Mouse (Mus musculus) CH12.LX (cell line): ENCODE measurements around the gene Ptprd. TPM values are rescaled to one million over a fixed set of nuclear protein-coding genes. Genes with fewer than 3 reads are reported as not detected.

Source experiments
- DNase-seq: peaks from one replicate; pipeline ENCODE4 v3.0.0-alpha.2; 2013; ENCODE audit errors: extremely low read depth
- H3K27ac ChIP-seq: 2 replicates; pipeline ENCODE4 v1.5.1; 2012; ENCODE audit warnings: low read depth, mild to moderate bottlenecking, control low read depth, moderate library complexity; ENCODE audit not compliant: insufficient read depth
- H3K27me3 ChIP-seq: replicated peaks from 2 replicates; pipeline ENCODE3; 2012; ENCODE audit warnings: inconsistent platforms
- H3K36me3 ChIP-seq, 2 experiments: replicated peaks in 1 of 2; 2 replicates each; pipeline versions ENCODE3 to v1.6.1; 2012; ENCODE audit warnings: inconsistent platforms in 1 of 2, low read length in 1 of 2, mild to moderate bottlenecking in 1 of 2, mixed read lengths in 1 of 2, moderate library complexity in 1 of 2; ENCODE audit not compliant: control insufficient read depth in 1 of 2, insufficient read depth in 1 of 2
- H3K4me1 ChIP-seq, 2 experiments: 2 replicates each; pipeline ENCODE4 v1.6.1; 2012; ENCODE audit warnings: inconsistent platforms in 1 of 2, moderate library complexity in 1 of 2; ENCODE audit not compliant: insufficient read depth in 2 of 2, control insufficient read depth in 1 of 2
- H3K4me2 ChIP-seq: 2 replicates; pipeline ENCODE4 v1.6.1; 2012; ENCODE audit warnings: low read depth, mild to moderate bottlenecking, control low read depth; ENCODE audit not compliant: poor library complexity, insufficient read depth, severe bottlenecking
- H3K4me3 ChIP-seq, 3 experiments: fragments of 150-350 bp in 1 of 3; sonication (generic) in 1 of 3; replicated peaks in 1 of 3; 2 replicates each; pipeline versions ENCODE3 to v1.5.1; 2011 to 2012; ENCODE audit warnings: low read depth in 2 of 3, low read length in 2 of 3, mild to moderate bottlenecking in 2 of 3, moderate library complexity in 2 of 3, control low read depth in 1 of 3, improper control_type of control experiment in 1 of 3, inconsistent platforms in 1 of 3, mixed read lengths in 1 of 3; ENCODE audit not compliant: poor library complexity in 1 of 3
- H3K79me2 ChIP-seq: replicated peaks from 2 replicates; pipeline ENCODE4 v1.6.1; 2012; ENCODE audit warnings: mild to moderate bottlenecking, moderate library complexity; ENCODE audit not compliant: control insufficient read depth, poor library complexity, insufficient read depth, severe bottlenecking; ENCODE audit errors: extremely low read depth
- H3K9ac ChIP-seq: 2 replicates; pipeline ENCODE4 v1.6.1; 2012; ENCODE audit warnings: low read depth, mild to moderate bottlenecking, control low read depth, moderate library complexity; ENCODE audit not compliant: insufficient read depth
- H3K9me3 ChIP-seq: replicated peaks from 2 replicates; pipeline ENCODE3; 2012; ENCODE audit warnings: low read length, inconsistent platforms, mixed read lengths
- BHLHE40 ChIP-seq: IDR thresholded peaks from 2 replicates; pipeline ENCODE4 v1.6.1; 2011; ENCODE audit warnings: mild to moderate bottlenecking, low read depth, low read length, improper control_type of control experiment
- CHD1 ChIP-seq: IDR thresholded peaks from 2 replicates; pipeline ENCODE4 v1.6.1; 2012; ENCODE audit warnings: low read depth, low read length, improper control_type of control experiment, inconsistent platforms
- CHD2 ChIP-seq: IDR thresholded peaks from 2 replicates; pipeline ENCODE4 v1.6.1; 2011; ENCODE audit warnings: low read length, improper control_type of control experiment
- E2F4 ChIP-seq: IDR thresholded peaks from 2 replicates; pipeline ENCODE4 v1.6.1; 2011; ENCODE audit warnings: low read depth, low read length, improper control_type of control experiment; ENCODE audit not compliant: insufficient replicate concordance
- ETS1 ChIP-seq: conservative IDR thresholded peaks from 2 replicates; pipeline ENCODE4 v1.6.1; 2012; ENCODE audit warnings: low read depth, mild to moderate bottlenecking, inconsistent platforms, low read length, improper control_type of control experiment, moderate library complexity
- HCFC1 ChIP-seq: IDR thresholded peaks from 2 replicates; pipeline ENCODE4 v1.6.1; 2012; ENCODE audit warnings: low read depth, mild to moderate bottlenecking, inconsistent platforms, low read length, improper control_type of control experiment
- IRF4 ChIP-seq: IDR thresholded peaks from 2 replicates; pipeline ENCODE4 v1.6.1; 2014; ENCODE audit warnings: low read depth, mild to moderate bottlenecking, inconsistent platforms, low read length, improper control_type of control experiment
- JUN ChIP-seq: IDR thresholded peaks from 2 replicates; pipeline ENCODE4 v1.6.1; 2011; ENCODE audit warnings: low read depth, mild to moderate bottlenecking, low read length, improper control_type of control experiment, moderate library complexity; ENCODE audit not compliant: insufficient read depth
- JUND ChIP-seq: conservative IDR thresholded peaks from 2 replicates; pipeline ENCODE4 v1.6.1; 2011; ENCODE audit warnings: low read depth, low read length, improper control_type of control experiment
- KAT2A ChIP-seq: IDR thresholded peaks from 2 replicates; pipeline ENCODE4 v1.6.1; 2012; ENCODE audit warnings: low read length, improper control_type of control experiment, inconsistent platforms; ENCODE audit not compliant: insufficient replicate concordance
- MAX ChIP-seq: IDR thresholded peaks from 2 replicates; pipeline ENCODE4 v1.6.1; 2011; ENCODE audit warnings: low read length, improper control_type of control experiment
- MAZ ChIP-seq: IDR thresholded peaks from 2 replicates; pipeline ENCODE4 v1.6.1; 2012; ENCODE audit warnings: low read depth, mild to moderate bottlenecking, inconsistent platforms, low read length, improper control_type of control experiment, moderate library complexity
- MEF2A ChIP-seq: IDR thresholded peaks from 2 replicates; pipeline ENCODE4 v1.6.1; 2014; ENCODE audit warnings: low read depth, mild to moderate bottlenecking, inconsistent platforms, low read length, improper control_type of control experiment, borderline replicate concordance
- MXI1 ChIP-seq: IDR thresholded peaks from 2 replicates; pipeline ENCODE4 v1.6.1; 2011; ENCODE audit warnings: mild to moderate bottlenecking, low read depth, low read length, improper control_type of control experiment
- NELFE ChIP-seq: IDR thresholded peaks from 2 replicates; pipeline ENCODE4 v1.6.1; 2011; ENCODE audit warnings: low read depth, low read length, improper control_type of control experiment
- NRF1 ChIP-seq: IDR thresholded peaks from 2 replicates; pipeline ENCODE4 v1.6.1; 2014; ENCODE audit warnings: low read depth, mild to moderate bottlenecking, inconsistent platforms, low read length, improper control_type of control experiment, moderate library complexity
- POLR2A ChIP-seq: IDR thresholded peaks from 2 replicates; pipeline ENCODE4 v1.6.1; 2011; ENCODE audit warnings: low read depth, mild to moderate bottlenecking, improper control_type of control experiment, low read length
- RAD21 ChIP-seq: IDR thresholded peaks from 2 replicates; pipeline ENCODE4 v1.6.1; 2011; ENCODE audit warnings: low read depth, mild to moderate bottlenecking, low read length, improper control_type of control experiment, moderate library complexity
- RCOR1 ChIP-seq: conservative IDR thresholded peaks from 2 replicates; pipeline ENCODE4 v1.6.1; 2012; ENCODE audit warnings: low read depth, mild to moderate bottlenecking, inconsistent platforms, low read length, improper control_type of control experiment
- UBTF ChIP-seq: IDR thresholded peaks from 2 replicates; pipeline ENCODE4 v1.6.1; 2012; ENCODE audit warnings: low read depth, mild to moderate bottlenecking, inconsistent platforms, low read length, improper control_type of control experiment, moderate library complexity
- ZKSCAN1 ChIP-seq: IDR thresholded peaks from 2 replicates; pipeline ENCODE4 v1.6.1; 2012; ENCODE audit warnings: low read depth, inconsistent platforms, low read length, improper control_type of control experiment, borderline replicate concordance
- dilution Hi-C: fragments of 300-500 bp; cut with MboI; formaldehyde crosslinking; loops from 2 replicates; pipeline ENCODE4 v1.14.3; 2020; ENCODE audit warnings: low sequenced_read_pairs; ENCODE audit not compliant: extremely low pct_unique_long_range_greater_than_20kb, extremely low pct_ligation_motif_present
- in situ Hi-C: fragments of 300-500 bp; cut with MboI; formaldehyde crosslinking; loops from 3 replicates; pipeline ENCODE4 v1.14.3; 2019; ENCODE audit warnings: low sequenced_read_pairs, low pct_ligation_motif_present, low pct_unique_long_range_greater_than_20kb, mixed read lengths
- polyA plus RNA-seq: library from polyadenylated mRNA; unstranded; fragments of >175 nt; gene quantifications from 2 replicates; pipeline ENCODE4 v1.2.1, GENCODE M21; 2012; ENCODE audit warnings: low read depth; ENCODE audit not compliant: insufficient read length
- total RNA-seq, 2 experiments: library from RNA; depleted of rRNA; stranded (reverse); fragments of 300-350 nt in 1 of 2; fragments of >200 nt in 1 of 2; gene quantifications; 2 replicates each; pipeline ENCODE4 v1.2.3; 2012 to 2014

Ptprd gene
- total and polyA plus RNA-seq, 3 experiments: not detected

DNA sequence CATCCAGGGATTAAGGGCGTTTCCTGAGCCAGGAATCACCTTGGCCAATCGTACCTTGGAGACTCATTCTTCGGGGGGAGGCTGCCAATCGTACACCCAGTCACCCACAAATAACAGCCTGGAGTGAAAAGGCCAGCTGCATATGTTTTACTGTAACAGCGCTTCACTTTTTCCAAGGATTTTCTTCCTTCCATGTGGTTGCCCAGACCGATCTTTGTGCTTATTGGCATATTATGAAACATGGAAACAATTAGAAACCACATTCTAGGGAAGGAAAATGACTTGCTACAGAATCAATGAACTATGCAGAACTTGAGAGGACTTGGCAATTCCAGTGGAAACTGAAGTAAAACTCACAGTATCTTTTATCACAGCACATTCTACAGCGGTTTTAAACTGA, 2218.7 kb downstream of the Ptprd start:
- dilution Hi-C loops: no loop called here

DNA sequence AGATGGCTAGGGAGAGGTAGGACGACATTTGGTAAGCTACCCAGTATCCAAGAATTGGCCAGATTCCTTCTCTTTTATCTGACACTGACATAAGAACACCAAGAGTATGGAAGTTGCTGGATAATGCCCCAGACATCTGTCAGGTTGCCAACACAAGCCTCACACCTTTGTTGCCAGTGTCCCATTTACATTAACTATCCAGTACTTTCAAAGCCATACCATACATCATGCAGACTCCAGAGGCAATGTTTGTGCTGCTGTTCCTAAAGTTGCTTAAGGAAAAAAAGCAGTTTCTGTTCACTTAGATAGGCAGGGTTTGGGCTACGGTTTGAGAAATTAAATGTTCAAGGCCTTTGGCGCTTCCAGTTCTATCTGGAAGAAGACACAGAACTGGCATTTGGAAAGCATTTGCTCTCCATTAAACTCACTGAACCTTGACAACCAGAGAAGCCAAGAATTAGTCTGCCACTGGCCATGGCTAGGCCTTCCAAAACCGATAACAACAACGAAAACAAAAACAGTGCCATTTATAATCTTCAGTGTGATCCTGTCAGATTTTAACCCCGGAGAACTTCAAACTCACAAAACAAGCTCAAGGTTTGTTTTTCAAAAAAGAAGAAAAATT, 2220.0 kb downstream of the Ptprd start:
- H3K9ac ChIP-seq: no peak overlapping the region
- no peaks in the 10 kb centered on the region for H3K36me3 ChIP-seq
- H3K79me2 ChIP-seq: no peaks in the 10 kb centered on the region
- dilution Hi-C loops (no loop called here), in situ Hi-C loops (no loop called here)
- H3K4me2 ChIP-seq: no peak overlapping the region
- TF ChIP-seq MEF2A: no peak
- TF ChIP-seq JUND: no peak
- no peak for TF ChIP-seq BHLHE40
- TF ChIP-seq MXI1: no peak
- no peak for TF ChIP-seq HCFC1
- no peak for TF ChIP-seq UBTF
- TF ChIP-seq ZKSCAN1: no peak
- no peak for TF ChIP-seq CHD1
- no peak for TF ChIP-seq RAD21
- TF ChIP-seq MAX: no peak
- H3K4me3 ChIP-seq: no peak overlapping the region
- DNase-seq: no peak
- H3K4me1 ChIP-seq: no peaks in the 10 kb centered on the region
- no peaks in the 10 kb centered on the region for H3K27me3 ChIP-seq
- H3K27ac ChIP-seq: no peak overlapping the region
- H3K9me3 ChIP-seq: peaks cover 52% of the 10 kb centered on the region

More for the DNA sequence above, 2218.7 kb downstream of the Ptprd start:
- DNase-seq: no peak
- peaks cover 44% of the 10 kb centered on the region for H3K9me3 ChIP-seq
- H3K79me2 ChIP-seq: no peaks in the 10 kb centered on the region
- H3K27me3 ChIP-seq: no peaks in the 10 kb centered on the region
- H3K4me2 ChIP-seq: no peak overlapping the region
- H3K4me3 ChIP-seq: no peak overlapping the region
- H3K27ac ChIP-seq: no peak overlapping the region
- H3K4me1 ChIP-seq: no peaks in the 10 kb centered on the region
- no peak overlapping the region for H3K9ac ChIP-seq
- TF ChIP-seq RCOR1 (no peak), MAZ (no peak), ETS1 (no peak), JUND (no peak), UBTF (no peak), IRF4 (no peak), CHD2 (no peak), NELFE (no peak), ZKSCAN1 (no peak), MEF2A (no peak), KAT2A (no peak), NRF1 (no peak), RAD21 (no peak), E2F4 (no peak), MXI1 (no peak), MAX (no peak), CHD1 (no peak), BHLHE40 (no peak), JUN (no peak), POLR2A (no peak)
- in situ Hi-C loops: no loop called here
- no peaks in the 10 kb centered on the region for H3K36me3 ChIP-seq
